Mouse (Mus musculus): Measurements from ENCODE around the gene Aff4. TPM values are rescaled to one million over a fixed set of nuclear protein-coding genes. Genes with fewer than 3 reads are reported as not detected.
"Not testable (repeated sequence)": the region's sequence is repeated elsewhere in the genome, so short reads cannot be mapped to it uniquely, and the experiment has no call there.

The Aff4 gene
- total and polyA plus RNA-seq, 2 experiments from 2014 or later = 90.2 to 103 TPM

GRCm38 (mm10) chr11:53318041-53318440 lies 32.6 kb upstream of the Aff4 start:
- WGBS = 88% methylated on average over 7 of the region's 7 CpGs
- no peak for TF ChIP-seq CTCF (IDR thresholded peaks at IDR 0.05)
- ATAC-seq (ENCODE audit: low FRiP score) = no peak

GRCm38 (mm10) chr11:53318568-53318967 lies 32.1 kb upstream of the Aff4 start:
- DNase-seq (ENCODE audit: low spot score); H3K9me3 ChIP-seq (ENCODE audit: low read length); H3K9ac ChIP-seq (replicated peaks; ENCODE audit: low read length, poor library complexity, severe bottlenecking); H3K4me2 ChIP-seq (ENCODE audit: low read depth, low read length, poor library complexity, severe bottlenecking); H3K4me3 ChIP-seq (ENCODE audit: low read depth, low read length); ATAC-seq (ENCODE audit: low FRiP score); H3K27me3 ChIP-seq (ENCODE audit: insufficient read depth, low read length); H3K27ac ChIP-seq (ENCODE audit: low read depth, low read length); H3K36me3 ChIP-seq (ENCODE audit: insufficient read depth, low read length); H3K4me1 ChIP-seq (ENCODE audit: insufficient read depth, low read length): not testable (repeated sequence)
- 88% methylated on average over 2 of the region's 3 CpGs for WGBS

More at GRCm38 (mm10) chr11:53318041-53318440, 32.6 kb upstream of the Aff4 start:
- Histone ChIP-seq H3K9me3 (ENCODE audit: low read length) (no peaks in the 10 kb centered on the region), H3K9ac (replicated peaks; ENCODE audit: low read length, poor library complexity, severe bottlenecking) (no peak overlapping the region), H3K4me3 (ENCODE audit: low read depth, low read length) (no peak overlapping the region), H3K27me3 (ENCODE audit: insufficient read depth, low read length) (no peaks in the 10 kb centered on the region), H3K4me1 (ENCODE audit: insufficient read depth, low read length) (no peaks in the 10 kb centered on the region), H3K36me3 (ENCODE audit: insufficient read depth, low read length) (no peaks in the 10 kb centered on the region), H3K4me2 (ENCODE audit: low read depth, low read length, poor library complexity, severe bottlenecking) (no peak overlapping the region), H3K27ac (ENCODE audit: low read depth, low read length) (no peak overlapping the region)
- no peak for DNase-seq (ENCODE audit: low spot score)

- H3K9me3 ChIP-seq (ENCODE audit: low read length); ATAC-seq (ENCODE audit: low FRiP score); H3K4me2 ChIP-seq (ENCODE audit: low read depth, low read length, poor library complexity, severe bottlenecking); H3K4me3 ChIP-seq (ENCODE audit: low read depth, low read length); H3K9ac ChIP-seq (replicated peaks; ENCODE audit: low read length, poor library complexity, severe bottlenecking); H3K4me1 ChIP-seq (ENCODE audit: insufficient read depth, low read length); H3K27me3 ChIP-seq (ENCODE audit: insufficient read depth, low read length); H3K36me3 ChIP-seq (ENCODE audit: insufficient read depth, low read length); H3K27ac ChIP-seq (ENCODE audit: low read depth, low read length); DNase-seq (ENCODE audit: low spot score): not testable (repeated sequence)
- WGBS = 94% methylated on average over 13 of the region's 13 CpGs
These were observed 30.8 kb upstream of the Aff4 start for GRCm38 (mm10) chr11:53319867-53320266.

GRCm38 (mm10) chr11:53324512-53324968 lies 26.1 kb upstream of the Aff4 start, which contains the start of gene Zcchc10:
Zcchc10 (plus strand) TSS chr11:53324679.
- Histone ChIP-seq H3K27ac (ENCODE audit: low read depth, low read length) (peak within 1 kb of the TSS; percentile 52), H3K9ac (replicated peaks; ENCODE audit: low read length, poor library complexity, severe bottlenecking) (peak within 1 kb of the TSS; percentile 54), H3K9me3 (ENCODE audit: low read length) (no peaks in the 10 kb centered on the region), H3K27me3 (ENCODE audit: insufficient read depth, low read length) (no peaks in the 10 kb centered on the region), H3K4me3 (ENCODE audit: low read depth, low read length) (peak within 1 kb of the TSS; percentile 48), H3K4me2 (ENCODE audit: low read depth, low read length, poor library complexity, severe bottlenecking) (peak within 1 kb of the TSS; percentile 45), H3K36me3 (ENCODE audit: insufficient read depth, low read length) (peaks cover 13% of the 10 kb centered on the region), H3K4me1 (ENCODE audit: insufficient read depth, low read length) (no peaks in the 10 kb centered on the region; the same call in 1 of the 2 replicates)
- WGBS = 1% methylated on average over 21 of the region's 21 CpGs
- ATAC-seq (ENCODE audit: low FRiP score) (peak; percentile 85), DNase-seq (ENCODE audit: low spot score) (peak; percentile 94)
- TF ChIP-seq CTCF (IDR thresholded peaks at IDR 0.05) = no peak

- peaks cover 38% of the 10 kb centered on the region for H3K36me3 ChIP-seq (ENCODE audit: insufficient read depth, low read length)
- WGBS = 93% methylated on average over 7 of the region's 7 CpGs
- H3K4me1 ChIP-seq (ENCODE audit: insufficient read depth, low read length) = no peaks in the 10 kb centered on the region; the same call in 1 of the 2 replicates
- no peak overlapping the region for H3K4me2 ChIP-seq (ENCODE audit: low read depth, low read length, poor library complexity, severe bottlenecking)
- no peak overlapping the region for H3K4me3 ChIP-seq (ENCODE audit: low read depth, low read length)
- ATAC-seq (ENCODE audit: low FRiP score) = no peak
- no peak for DNase-seq (ENCODE audit: low spot score)
- no peak for TF ChIP-seq CTCF (IDR thresholded peaks at IDR 0.05)
- no peaks in the 10 kb centered on the region for H3K9me3 ChIP-seq (ENCODE audit: low read length)
- H3K9ac ChIP-seq (replicated peaks; ENCODE audit: low read length, poor library complexity, severe bottlenecking) = no peak overlapping the region
- no peak overlapping the region for H3K27ac ChIP-seq (ENCODE audit: low read depth, low read length)
- H3K27me3 ChIP-seq (ENCODE audit: insufficient read depth, low read length) = no peaks in the 10 kb centered on the region
These were observed 20.3 kb upstream of the Aff4 start for GRCm38 (mm10) chr11:53330325-53330724.

DNA sequence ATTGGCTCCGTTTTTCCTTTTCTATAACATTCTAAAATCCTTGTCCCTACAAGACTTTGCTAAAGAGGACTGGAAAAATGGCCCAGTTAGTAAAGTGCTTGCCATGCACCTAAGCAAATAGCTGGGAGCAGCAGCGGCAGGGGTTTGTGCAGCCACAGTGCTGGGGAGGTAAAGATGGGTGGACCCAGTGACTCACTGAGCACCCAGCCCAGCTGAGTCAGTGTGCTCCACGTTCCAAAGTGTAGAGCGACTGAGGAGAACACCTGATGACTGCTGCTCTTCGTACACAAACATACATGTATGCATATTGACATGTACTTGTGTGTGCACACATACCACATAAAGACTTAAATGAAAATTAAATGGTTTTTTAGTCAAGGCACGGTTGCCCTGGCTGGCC lies 19.5 kb upstream of the Aff4 start:
- TF ChIP-seq CTCF (IDR thresholded peaks at IDR 0.05) = no peak
- Histone ChIP-seq H3K27me3 (ENCODE audit: insufficient read depth, low read length) (no peaks in the 10 kb centered on the region), H3K4me2 (ENCODE audit: low read depth, low read length, poor library complexity, severe bottlenecking) (no peak overlapping the region), H3K27ac (ENCODE audit: low read depth, low read length) (no peak overlapping the region), H3K9ac (replicated peaks; ENCODE audit: low read length, poor library complexity, severe bottlenecking) (no peak overlapping the region), H3K4me3 (ENCODE audit: low read depth, low read length) (no peak overlapping the region), H3K36me3 (ENCODE audit: insufficient read depth, low read length) (peaks cover 38% of the 10 kb centered on the region), H3K4me1 (ENCODE audit: insufficient read depth, low read length) (no peaks in the 10 kb centered on the region), H3K9me3 (ENCODE audit: low read length) (no peaks in the 10 kb centered on the region)
- 96% methylated on average over 6 of the region's 6 CpGs for WGBS
- DNase-seq (ENCODE audit: low spot score) (no peak), ATAC-seq (ENCODE audit: low FRiP score) (no peak)

Data from midbrain, postnatal 0 days (tissue).